Mouse (Mus musculus) R1 (cell line): ENCODE measurements at regions not wholly inside any gene's neighbourhood (a gene's known extent, or its start where the extent isn't known, plus 50 kb on each side); places are given as distances from the start of the nearest gene placed in this dataset.

Source experiments
- DNase-seq: peaks from one replicate; pipeline ENCODE4 v3.0.0-alpha.2; 2018; ENCODE audit warnings: low read depth, low spot score

GRCm38 (mm10) chr14:67550462-67551185, 1541.6 kb upstream of the Gulo start:
- DNase-seq, result peak; percentile 5

GRCm38 (mm10) chr14:67548750-67549149, 1539.7 kb upstream of the Gulo start:
- DNase-seq, result peak; percentile 32

- DNase-seq, result no peak
Observed at GRCm38 (mm10) chr14:67545036-67545435, 1536.0 kb upstream of the Gulo start.

- no peak for DNase-seq
Observed at GRCm38 (mm10) chr14:67541271-67541711, 1532.3 kb upstream of the Gulo start.

- DNase-seq, result no peak
Observed at GRCm38 (mm10) chr14:67538696-67539095, 1529.7 kb upstream of the Gulo start.

GRCm38 (mm10) chr14:67536787-67537659, 1528.0 kb upstream of the Gulo start:
- peak; percentile 70 for DNase-seq

GRCm38 (mm10) chr14:67506729-67507395, 1497.9 kb upstream of the Gulo start:
- DNase-seq, result no peak

GRCm38 (mm10) chr14:67492086-67492485, 1483.1 kb upstream of the Gulo start:
- no peak for DNase-seq

GRCm38 (mm10) chr14:67486676-67487075, 1477.7 kb upstream of the Gulo start:
- DNase-seq, result no peak

GRCm38 (mm10) chr14:67485449-67485800, 1476.4 kb upstream of the Gulo start:
- DNase-seq, result no peak

- DNase-seq, result no peak
Observed at GRCm38 (mm10) chr14:67484533-67485448, 1475.8 kb upstream of the Gulo start.
